Mouse (Mus musculus): Measurements from ENCODE around the gene Kank4.

GRCm38 (mm10) chr4:98789133-98789765 is 28.1 kb downstream of the Kank4 start:
- TF ChIP-seq TAL1 (IDR thresholded peaks at IDR 0.05; ENCODE audit: low read length), result no peak
- TF ChIP-seq GATA1 (IDR thresholded peaks at IDR 0.05; ENCODE audit: low read length), result no peak

All from erythroblast, embryonic 14.5 days (primary cell).